Mouse (Mus musculus): ENCODE measurements at regions not wholly inside any gene's neighbourhood (a gene's known extent, or its start where the extent isn't known, plus 50 kb on each side); places are given as distances from the start of the nearest gene placed in this dataset.

- Histone ChIP-seq H3K4me3 (replicated peaks; ENCODE audit: low read length) (no peak overlapping the region), H3K4me1 (replicated peaks; ENCODE audit: control insufficient read depth, insufficient read depth, low read length) (no peaks in the 10 kb centered on the region), H3K27ac (no peak overlapping the region), H3K27me3 (ENCODE audit: control insufficient read depth, insufficient read depth, low read length) (no peaks in the 10 kb centered on the region), H3K36me3 (replicated peaks; ENCODE audit: control insufficient read depth, insufficient read depth) (no peaks in the 10 kb centered on the region), H3K4me2 (replicated peaks) (no peak overlapping the region), H3K9ac (no peak overlapping the region), H3K9me3 (ENCODE audit: control insufficient read depth, low read length) (no peaks in the 10 kb centered on the region)
- WGBS: 66% methylated on average over 2 of the region's 2 CpGs
- ATAC-seq (ENCODE audit: low FRiP score) (no peak), DNase-seq (ENCODE audit: low spot score) (no peak)
These were observed 95.1 kb upstream of the Prep start for GRCm38 (mm10) chr10:44971911-44972310.

DNA sequence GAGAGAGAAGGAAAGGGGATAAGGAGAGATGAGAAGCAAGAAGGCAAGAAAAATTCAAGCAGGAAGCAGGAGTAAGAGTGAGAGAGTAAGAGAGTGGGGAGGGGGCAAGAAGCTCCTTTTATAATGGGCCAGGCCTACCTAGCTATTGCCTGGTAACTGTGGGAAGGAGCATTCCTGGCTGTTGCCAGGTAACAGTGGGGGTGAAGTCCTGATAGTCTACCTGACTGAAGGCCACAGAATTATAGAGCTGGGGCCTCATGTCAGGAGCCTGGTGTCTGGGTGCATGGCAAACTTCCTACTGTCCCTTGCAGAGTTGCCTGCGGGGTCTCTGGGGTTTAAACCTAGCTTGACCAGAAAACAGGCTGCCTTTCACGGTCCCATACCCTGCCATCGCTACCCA lies 107.0 kb upstream of the Prep start:
- Histone ChIP-seq H3K9ac (no peak overlapping the region), H3K4me2 (replicated peaks) (no peak overlapping the region), H3K4me3 (replicated peaks; ENCODE audit: low read length) (no peak overlapping the region), H3K36me3 (replicated peaks; ENCODE audit: control insufficient read depth, insufficient read depth) (no peaks in the 10 kb centered on the region), H3K27me3 (ENCODE audit: control insufficient read depth, insufficient read depth, low read length) (no peaks in the 10 kb centered on the region), H3K27ac (no peak overlapping the region), H3K4me1 (replicated peaks; ENCODE audit: control insufficient read depth, insufficient read depth, low read length) (no peaks in the 10 kb centered on the region), H3K9me3 (ENCODE audit: control insufficient read depth, low read length) (no peaks in the 10 kb centered on the region)
- ATAC-seq (ENCODE audit: low FRiP score) (no peak), DNase-seq (ENCODE audit: low spot score) (no peak)
- WGBS: 89% methylated on average over 3 of the region's 3 CpGs

- H3K4me1 ChIP-seq (replicated peaks; ENCODE audit: control insufficient read depth, insufficient read depth, low read length): no peaks in the 10 kb centered on the region
- 56% methylated on average over 1 of the region's 1 CpGs for WGBS
- H3K4me2 ChIP-seq (replicated peaks): no peak overlapping the region
- no peaks in the 10 kb centered on the region for H3K9me3 ChIP-seq (ENCODE audit: control insufficient read depth, low read length)
- H3K9ac ChIP-seq: no peak overlapping the region
- H3K36me3 ChIP-seq (replicated peaks; ENCODE audit: control insufficient read depth, insufficient read depth): no peaks in the 10 kb centered on the region
- DNase-seq (ENCODE audit: low spot score) (no peak), ATAC-seq (ENCODE audit: low FRiP score) (no peak)
- no peaks in the 10 kb centered on the region for H3K27me3 ChIP-seq (ENCODE audit: control insufficient read depth, insufficient read depth, low read length)
- H3K4me3 ChIP-seq (replicated peaks; ENCODE audit: low read length): no peak overlapping the region
- H3K27ac ChIP-seq: no peak overlapping the region
These were observed 121.7 kb upstream of the Prep start for GRCm38 (mm10) chr10:44945205-44945725.

DNA sequence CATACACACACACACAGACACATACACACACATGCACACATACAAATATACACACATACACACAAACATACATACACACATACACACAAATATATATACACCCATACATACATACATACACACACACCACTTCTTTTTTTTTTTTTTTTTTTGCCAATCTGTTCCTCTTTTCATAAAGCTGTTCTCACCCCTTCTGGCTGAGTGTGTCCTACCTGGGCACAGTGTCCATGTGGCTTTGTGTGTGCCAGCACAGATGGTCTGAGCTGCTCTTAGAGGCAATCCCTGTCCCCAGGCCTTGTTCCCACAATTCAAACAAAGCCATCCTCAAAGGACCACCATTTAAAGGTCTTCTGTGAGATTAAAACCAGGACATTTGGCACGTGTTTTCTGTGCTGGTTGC lies 127.6 kb upstream of the Prep start:
- no peak overlapping the region for H3K4me3 ChIP-seq (replicated peaks; ENCODE audit: low read length)
- H3K36me3 ChIP-seq (replicated peaks; ENCODE audit: control insufficient read depth, insufficient read depth): no peaks in the 10 kb centered on the region
- 50% methylated on average over 1 of the region's 1 CpGs for WGBS
- DNase-seq (ENCODE audit: low spot score) (no peak), ATAC-seq (ENCODE audit: low FRiP score) (no peak)
- no peaks in the 10 kb centered on the region for H3K27me3 ChIP-seq (ENCODE audit: control insufficient read depth, insufficient read depth, low read length)
- no peak overlapping the region for H3K4me2 ChIP-seq (replicated peaks)
- no peak overlapping the region for H3K9ac ChIP-seq
- H3K9me3 ChIP-seq (ENCODE audit: control insufficient read depth, low read length): no peaks in the 10 kb centered on the region
- no peak overlapping the region for H3K27ac ChIP-seq
- no peaks in the 10 kb centered on the region for H3K4me1 ChIP-seq (replicated peaks; ENCODE audit: control insufficient read depth, insufficient read depth, low read length)

- Histone ChIP-seq H3K4me2 (replicated peaks) (no peak overlapping the region), H3K27me3 (ENCODE audit: control insufficient read depth, insufficient read depth, low read length) (no peaks in the 10 kb centered on the region), H3K27ac (no peak overlapping the region), H3K36me3 (replicated peaks; ENCODE audit: control insufficient read depth, insufficient read depth) (no peaks in the 10 kb centered on the region), H3K9ac (no peak overlapping the region), H3K4me1 (replicated peaks; ENCODE audit: control insufficient read depth, insufficient read depth, low read length) (no peaks in the 10 kb centered on the region), H3K4me3 (replicated peaks; ENCODE audit: low read length) (no peak overlapping the region), H3K9me3 (ENCODE audit: control insufficient read depth, low read length) (no peaks in the 10 kb centered on the region)
- ATAC-seq (ENCODE audit: low FRiP score) (no peak), DNase-seq (ENCODE audit: low spot score) (no peak)
- 88% methylated on average over 5 of the region's 5 CpGs for WGBS
These were observed 130.0 kb upstream of the Prep start for GRCm38 (mm10) chr10:44936976-44937500.

GRCm38 (mm10) chr10:44930796-44931195 lies 136.2 kb upstream of the Prep start:
- Histone ChIP-seq H3K4me1 (replicated peaks; ENCODE audit: control insufficient read depth, insufficient read depth, low read length) (no peaks in the 10 kb centered on the region), H3K27me3 (ENCODE audit: control insufficient read depth, insufficient read depth, low read length) (no peaks in the 10 kb centered on the region), H3K4me3 (replicated peaks; ENCODE audit: low read length) (no peak overlapping the region), H3K27ac (no peak overlapping the region), H3K9ac (no peak overlapping the region), H3K4me2 (replicated peaks) (no peak overlapping the region), H3K9me3 (ENCODE audit: control insufficient read depth, low read length) (no peaks in the 10 kb centered on the region), H3K36me3 (replicated peaks; ENCODE audit: control insufficient read depth, insufficient read depth) (no peaks in the 10 kb centered on the region)
- no peak for ATAC-seq (ENCODE audit: low FRiP score)
- WGBS: 98% methylated on average over 2 of the region's 2 CpGs
- DNase-seq (ENCODE audit: low spot score): no peak

- Histone ChIP-seq H3K9ac (no peak overlapping the region), H3K4me3 (replicated peaks; ENCODE audit: low read length) (no peak overlapping the region), H3K9me3 (ENCODE audit: control insufficient read depth, low read length) (no peaks in the 10 kb centered on the region), H3K4me1 (replicated peaks; ENCODE audit: control insufficient read depth, insufficient read depth, low read length) (no peaks in the 10 kb centered on the region), H3K27me3 (ENCODE audit: control insufficient read depth, insufficient read depth, low read length) (no peaks in the 10 kb centered on the region), H3K27ac (no peak overlapping the region), H3K4me2 (replicated peaks) (no peak overlapping the region), H3K36me3 (replicated peaks; ENCODE audit: control insufficient read depth, insufficient read depth) (no peaks in the 10 kb centered on the region)
- ATAC-seq (ENCODE audit: low FRiP score) (no peak), DNase-seq (ENCODE audit: low spot score) (no peak)
- WGBS: 93% methylated on average over 8 of the region's 8 CpGs
These were observed 153.1 kb upstream of the Prep start for GRCm38 (mm10) chr10:44913751-44914388.

GRCm38 (mm10) chr10:44904520-44904919 lies 162.5 kb upstream of the Prep start:
- 98% methylated on average over 4 of the region's 4 CpGs for WGBS
- H3K4me1 ChIP-seq (replicated peaks; ENCODE audit: control insufficient read depth, insufficient read depth, low read length): no peaks in the 10 kb centered on the region
- peaks cover 11% of the 10 kb centered on the region; the same call in 1 of the 2 replicates for H3K9me3 ChIP-seq (ENCODE audit: control insufficient read depth, low read length)
- DNase-seq (ENCODE audit: low spot score): no peak
- no peaks in the 10 kb centered on the region for H3K36me3 ChIP-seq (replicated peaks; ENCODE audit: control insufficient read depth, insufficient read depth)
- ATAC-seq (ENCODE audit: low FRiP score): no peak
- no peak overlapping the region for H3K27ac ChIP-seq
- no peak overlapping the region for H3K4me3 ChIP-seq (replicated peaks; ENCODE audit: low read length)
- no peaks in the 10 kb centered on the region for H3K27me3 ChIP-seq (ENCODE audit: control insufficient read depth, insufficient read depth, low read length)
- no peak overlapping the region for H3K9ac ChIP-seq
- no peak overlapping the region for H3K4me2 ChIP-seq (replicated peaks)

- Histone ChIP-seq H3K4me1 (replicated peaks; ENCODE audit: control insufficient read depth, insufficient read depth, low read length) (no peaks in the 10 kb centered on the region), H3K9ac (no peak overlapping the region), H3K4me3 (replicated peaks; ENCODE audit: low read length) (no peak overlapping the region), H3K27me3 (ENCODE audit: control insufficient read depth, insufficient read depth, low read length) (no peaks in the 10 kb centered on the region), H3K4me2 (replicated peaks) (no peak overlapping the region), H3K9me3 (ENCODE audit: control insufficient read depth, low read length) (peaks cover 11% of the 10 kb centered on the region; the same call in 1 of the 2 replicates), H3K36me3 (replicated peaks; ENCODE audit: control insufficient read depth, insufficient read depth) (no peaks in the 10 kb centered on the region), H3K27ac (no peak overlapping the region)
- no peak for ATAC-seq (ENCODE audit: low FRiP score)
- 71% methylated on average over 2 of the region's 2 CpGs for WGBS
- no peak for DNase-seq (ENCODE audit: low spot score)
These were observed 165.8 kb upstream of the Prep start for GRCm38 (mm10) chr10:44901203-44901602.
